Mouse (Mus musculus) neural tube, embryonic 11.5 days (tissue): ENCODE data around the gene Tec. TPM values are rescaled to one million over a fixed set of nuclear protein-coding genes. Genes with fewer than 3 reads are reported as not detected.

Source experiments
- ATAC-seq: fragments of 200-750 bp; cut with Nextera tagmentation; 2 replicates; pipeline ENCODE4 v1.8.0; 2017; ENCODE audit warnings: moderate number of reproducible peaks, mild to moderate bottlenecking, moderate TSS enrichment, moderate library complexity; ENCODE audit not compliant: insufficient read depth, low FRiP score, low TSS enrichment
- DNase-seq: peaks from one replicate; pipeline ENCODE4 v3.0.0-alpha.2; 2015; ENCODE audit warnings: low spot score
- H3K27ac ChIP-seq: fragments of 300-500 bp; sonication (generic); 2 replicates; pipeline ENCODE4 v1.5.1; 2014; ENCODE audit warnings: low read depth, mild to moderate bottlenecking, low read length
- H3K27me3 ChIP-seq: fragments of 300-500 bp; sonication (generic); 2 replicates; pipeline ENCODE4 v1.6.1; 2014; ENCODE audit warnings: mild to moderate bottlenecking, low read length, mixed read lengths; ENCODE audit not compliant: control insufficient read depth, insufficient read depth
- H3K36me3 ChIP-seq: fragments of 300-500 bp; sonication (generic); 2 replicates; pipeline ENCODE4 v1.6.1; 2014; ENCODE audit warnings: mild to moderate bottlenecking, low read length, moderate library complexity, mixed read lengths; ENCODE audit not compliant: control insufficient read depth, insufficient read depth
- H3K4me1 ChIP-seq: fragments of 300-500 bp; sonication (generic); 2 replicates; pipeline ENCODE4 v1.6.1; 2014; ENCODE audit warnings: low read length, mixed read lengths; ENCODE audit not compliant: control insufficient read depth, insufficient read depth
- H3K4me2 ChIP-seq: fragments of 300-500 bp; sonication (generic); 2 replicates; pipeline ENCODE4 v1.6.1; 2014; ENCODE audit warnings: low read depth, mild to moderate bottlenecking, moderate library complexity
- H3K4me3 ChIP-seq: fragments of 300-500 bp; sonication (generic); 2 replicates; pipeline ENCODE4 v1.5.1; 2014; ENCODE audit warnings: low read depth, low read length
- H3K9ac ChIP-seq: fragments of 300-500 bp; sonication (generic); 2 replicates; pipeline ENCODE4 v1.6.1; 2014; ENCODE audit warnings: mild to moderate bottlenecking, low read length
- H3K9me3 ChIP-seq: fragments of 300-500 bp; sonication (generic); 2 replicates; pipeline ENCODE4 v1.6.1; 2016; ENCODE audit warnings: low read length; ENCODE audit not compliant: control insufficient read depth
- WGBS: fragments of 180-500 bp; shearing (Covaris S2); extraction: QIAGEN DNeasy Blood & Tissue Kit; methylation state at CpG from one replicate; pipeline ENCODE4 v1.1.7; 2014; 5-methylcytosine and 5-hydroxymethylcytosine counted together
- polyA plus RNA-seq: library from polyadenylated mRNA; unstranded; fragments of >200 nt; fragmentation: Nextera tagmentation; extraction: Ambion mirVana; gene quantifications from 2 replicates; pipeline ENCODE4 v1.2.1, GENCODE M21; 2014

Tec gene
- polyA plus RNA-seq, 1 experiment from 2014 or later: 7.8 TPM

GRCm38 (mm10) chr5:72881748-72882411 lies 13.6 kb upstream of the Tec start:
- ATAC-seq: no peak
- H3K9ac ChIP-seq: no peak overlapping the region

GRCm38 (mm10) chr5:72879736-72880135 lies 11.5 kb upstream of the Tec start:
- WGBS: 47% methylated on average over 5 of the region's 5 CpGs
- H3K4me2 ChIP-seq: no peak overlapping the region
- no peak for ATAC-seq

More at GRCm38 (mm10) chr5:72881748-72882411, 13.6 kb upstream of the Tec start:
- no peak overlapping the region for H3K4me2 ChIP-seq
- no peaks in the 10 kb centered on the region for H3K27me3 ChIP-seq
- no peak for DNase-seq
- 89% methylated on average over 12 of the region's 12 CpGs for WGBS
- H3K4me1 ChIP-seq: no peaks in the 10 kb centered on the region
- no peaks in the 10 kb centered on the region for H3K9me3 ChIP-seq
- no peak overlapping the region for H3K27ac ChIP-seq
- no peak overlapping the region for H3K4me3 ChIP-seq
- H3K36me3 ChIP-seq: no peaks in the 10 kb centered on the region

GRCm38 (mm10) chr5:72871114-72871513 lies 2.8 kb upstream of the Tec start:
- no peaks in the 10 kb centered on the region for H3K9me3 ChIP-seq
- H3K4me1 ChIP-seq: no peaks in the 10 kb centered on the region
- no peak overlapping the region for H3K9ac ChIP-seq
- peaks cover 4% of the 10 kb centered on the region; the same call in 1 of the 2 replicates for H3K27me3 ChIP-seq
- H3K27ac ChIP-seq: no peak overlapping the region
- no peaks in the 10 kb centered on the region for H3K36me3 ChIP-seq
- no peak overlapping the region for H3K4me3 ChIP-seq
- ATAC-seq (no peak), DNase-seq (no peak)
- 80% methylated on average over 4 of the region's 4 CpGs for WGBS
- no peak overlapping the region for H3K4me2 ChIP-seq

More at GRCm38 (mm10) chr5:72879736-72880135, 11.5 kb upstream of the Tec start:
- Histone ChIP-seq H3K27me3 (no peaks in the 10 kb centered on the region), H3K4me1 (no peaks in the 10 kb centered on the region), H3K27ac (no peak overlapping the region), H3K4me3 (no peak overlapping the region), H3K9ac (no peak overlapping the region), H3K9me3 (no peaks in the 10 kb centered on the region), H3K36me3 (no peaks in the 10 kb centered on the region)
- no peak for DNase-seq

- Histone ChIP-seq H3K4me2 (no peak overlapping the region), H3K36me3 (no peaks in the 10 kb centered on the region), H3K4me1 (no peaks in the 10 kb centered on the region), H3K4me3 (no peak overlapping the region), H3K9me3 (no peaks in the 10 kb centered on the region), H3K9ac (no peak overlapping the region), H3K27me3 (peaks cover 4% of the 10 kb centered on the region; the same call in 1 of the 2 replicates), H3K27ac (no peak overlapping the region)
- ATAC-seq (no peak), DNase-seq (no peak)
- WGBS: 75% methylated on average over 14 of the region's 14 CpGs
Measured at GRCm38 (mm10) chr5:72869779-72870608, 1.7 kb upstream of the Tec start.

- Histone ChIP-seq H3K9me3 (no peaks in the 10 kb centered on the region), H3K36me3 (no peaks in the 10 kb centered on the region), H3K4me2 (no peak overlapping the region), H3K4me1 (no peaks in the 10 kb centered on the region), H3K27me3 (peaks cover 4% of the 10 kb centered on the region; the same call in 1 of the 2 replicates), H3K4me3 (no peak overlapping the region), H3K27ac (no peak overlapping the region), H3K9ac (no peak overlapping the region)
- ATAC-seq (no peak), DNase-seq (no peak)
- WGBS: 23% methylated on average over 16 of the region's 16 CpGs
Measured at GRCm38 (mm10) chr5:72867036-72867672, 1.1 kb downstream of the Tec start.

GRCm38 (mm10) chr5:72866260-72866905 lies 1.9 kb downstream of the Tec start:
- no peak overlapping the region; the same call in 1 of the 2 replicates for H3K4me2 ChIP-seq
- no peak overlapping the region for H3K4me3 ChIP-seq
- H3K27ac ChIP-seq: no peak overlapping the region
- DNase-seq (no peak), ATAC-seq (no peak)
- no peak overlapping the region for H3K9ac ChIP-seq
- no peaks in the 10 kb centered on the region for H3K4me1 ChIP-seq
- H3K9me3 ChIP-seq: no peaks in the 10 kb centered on the region
- no peaks in the 10 kb centered on the region for H3K36me3 ChIP-seq
- WGBS: 50% methylated on average over 6 of the region's 6 CpGs
- H3K27me3 ChIP-seq: peaks cover 4% of the 10 kb centered on the region; the same call in 1 of the 2 replicates

- Histone ChIP-seq H3K27me3 (peaks cover 4% of the 10 kb centered on the region; the same call in 1 of the 2 replicates), H3K9ac (no peak overlapping the region), H3K36me3 (no peaks in the 10 kb centered on the region), H3K9me3 (no peaks in the 10 kb centered on the region), H3K4me2 (no peak overlapping the region), H3K4me1 (no peaks in the 10 kb centered on the region), H3K4me3 (no peak overlapping the region), H3K27ac (no peak overlapping the region)
- 85% methylated on average over 3 of the region's 3 CpGs for WGBS
- ATAC-seq (no peak), DNase-seq (no peak)
Measured at GRCm38 (mm10) chr5:72864654-72865178, 3.6 kb downstream of the Tec start.

GRCm38 (mm10) chr5:72863166-72863565 lies 5.1 kb downstream of the Tec start:
- ATAC-seq: no peak
- no peaks in the 10 kb centered on the region for H3K36me3 ChIP-seq
- WGBS: 93% methylated on average over 9 of the region's 9 CpGs
- H3K9ac ChIP-seq: no peak overlapping the region
- no peak overlapping the region for H3K4me3 ChIP-seq
- no peak overlapping the region for H3K4me2 ChIP-seq
- DNase-seq: no peak
- H3K4me1 ChIP-seq: no peaks in the 10 kb centered on the region
- no peaks in the 10 kb centered on the region for H3K9me3 ChIP-seq
- no peak overlapping the region for H3K27ac ChIP-seq
- H3K27me3 ChIP-seq: peaks cover 4% of the 10 kb centered on the region; the same call in 1 of the 2 replicates
